Mouse (Mus musculus) spleen, adult 10 weeks (tissue): ENCODE data around the gene Dnaaf5. TPM values are rescaled to one million over a fixed set of nuclear protein-coding genes. Genes with fewer than 3 reads are reported as not detected.

ENCODE experiments used
- polyA plus RNA-seq: library from polyadenylated mRNA; stranded (reverse); fragments of 350-450 nt; fragmentation: Illumina TruSeq; extraction: RNeasy Lipid Tissue Mini Kit (QIAGEN cat#74804); gene quantifications from one replicate; pipeline ENCODE4 v1.2.3, GENCODE M21; 2015; ENCODE audit warnings: low replicate concordance; ENCODE audit not compliant: insufficient read depth

Gene Dnaaf5
- 4.6 TPM for polyA plus RNA-seq

GRCm38 (mm10) chr5:139149681-139150602, at the start of gene Dnaaf5, which contains the start of gene Prkar1b:
Gene Dnaaf5, plus strand, starts transcription at chr5:139150223.
Gene Prkar1b, minus strand, starts transcription at chr5:139150001.

GRCm38 (mm10) chr5:139199995-139200769, 50.2 kb downstream of the Dnaaf5 start, which contains the start of gene Sun1:
Gene Sun1, plus strand, starts transcription at chr5:139200637.

Other genes with a start within 250 kb of the Dnaaf5 start
- gene Pdgfa, start 152.9 kb upstream of the Dnaaf5 start, polyA plus RNA-seq = 3.9 TPM
- gene Prkar1b, start 222 bp upstream of the Dnaaf5 start, polyA plus RNA-seq = 5.1 TPM
- gene Sun1, start 50.4 kb downstream of the Dnaaf5 start, polyA plus RNA-seq = 34.8 TPM
- gene Get4, start 102.1 kb downstream of the Dnaaf5 start, polyA plus RNA-seq = 30.9 TPM
- gene Adap1, start 175.4 kb downstream of the Dnaaf5 start, polyA plus RNA-seq = 9.5 TPM
- 20.6 TPM for gene Cox19, start 201.2 kb downstream of the Dnaaf5 start, polyA plus RNA-seq
- not detected for gene Cyp2w1, start 202.4 kb downstream of the Dnaaf5 start, polyA plus RNA-seq
- 17.8 TPM for gene Gpr146, start 227.5 kb downstream of the Dnaaf5 start, polyA plus RNA-seq